Mouse (Mus musculus): ENCODE data around the gene Gcnt4. TPM values are rescaled to one million over a fixed set of nuclear protein-coding genes. Genes with fewer than 3 reads are reported as not detected.

The Gcnt4 gene
- total and polyA plus RNA-seq, 3 experiments, result not detected

- no peak for DNase-seq (ENCODE audit: extremely low read depth)
- Histone ChIP-seq H3K27me3 (replicated peaks) (no peaks in the 10 kb centered on the region), H3K79me2 (replicated peaks; ENCODE audit: control insufficient read depth, extremely low read depth, insufficient read depth, poor library complexity, severe bottlenecking) (no peaks in the 10 kb centered on the region), H3K4me1 (ENCODE audit: control insufficient read depth in 1 of 2, insufficient read depth in 2 of 2) (no peaks in the 10 kb centered on the region), H3K36me3 (replicated peaks in 1 of 2; ENCODE audit: control insufficient read depth in 1 of 2, insufficient read depth in 1 of 2, low read length in 1 of 2) (no peaks in the 10 kb centered on the region), H3K4me2 (ENCODE audit: insufficient read depth, low read depth, poor library complexity, severe bottlenecking) (no peak overlapping the region), H3K4me3 (replicated peaks in 1 of 3; ENCODE audit: low read depth in 2 of 3, low read length in 2 of 3, poor library complexity in 1 of 3) (no peak overlapping the region), H3K27ac (ENCODE audit: insufficient read depth, low read depth) (no peak overlapping the region), H3K9ac (ENCODE audit: insufficient read depth, low read depth) (no peak overlapping the region), H3K9me3 (replicated peaks; ENCODE audit: low read length) (no peaks in the 10 kb centered on the region)
- dilution Hi-C loops (cut with MboI; ENCODE audit: extremely low pct_ligation_motif_present, extremely low pct_unique_long_range_greater_than_20kb, low sequenced_read_pairs) (no loop called here), in situ Hi-C loops (cut with MboI; ENCODE audit: low pct_ligation_motif_present, low pct_unique_long_range_greater_than_20kb, low sequenced_read_pairs) (no loop called here)
- TF ChIP-seq POLR2A (IDR thresholded peaks at IDR 0.05; ENCODE audit: low read depth, low read length), result no peak
- no peak for TF ChIP-seq EP300 (IDR thresholded peaks at IDR 0.05; ENCODE audit: low read length)
- TF ChIP-seq ZKSCAN1 (IDR thresholded peaks at IDR 0.05; ENCODE audit: borderline replicate concordance, low read depth, low read length), result no peak
- no peak for TF ChIP-seq SMC3 (IDR thresholded peaks at IDR 0.05; ENCODE audit: low read depth, low read length)
- no peak for TF ChIP-seq MEF2A (IDR thresholded peaks at IDR 0.05; ENCODE audit: borderline replicate concordance, low read depth, low read length)
- no peak for TF ChIP-seq JUN (IDR thresholded peaks at IDR 0.05; ENCODE audit: insufficient read depth, low read depth, low read length)
- no peak for TF ChIP-seq HCFC1 (IDR thresholded peaks at IDR 0.05; ENCODE audit: low read depth, low read length)
Measured at GRCm38 (mm10) chr13:96932745-96933144, 8.3 kb downstream of the Gcnt4 start.

GRCm38 (mm10) chr13:96933367-96933766 lies 8.9 kb downstream of the Gcnt4 start:
- no peak overlapping the region for H3K4me2 ChIP-seq (ENCODE audit: insufficient read depth, low read depth, poor library complexity, severe bottlenecking)
- dilution Hi-C loops (cut with MboI; ENCODE audit: extremely low pct_ligation_motif_present, extremely low pct_unique_long_range_greater_than_20kb, low sequenced_read_pairs), result no loop called here

GRCm38 (mm10) chr13:96936173-96936777 lies 11.8 kb downstream of the Gcnt4 start:
- Histone ChIP-seq H3K36me3 (replicated peaks in 1 of 2; ENCODE audit: control insufficient read depth in 1 of 2, insufficient read depth in 1 of 2, low read length in 1 of 2) (no peaks in the 10 kb centered on the region), H3K4me3 (replicated peaks in 1 of 3; ENCODE audit: low read depth in 2 of 3, low read length in 2 of 3, poor library complexity in 1 of 3) (no peak overlapping the region), H3K27ac (ENCODE audit: insufficient read depth, low read depth) (no peak overlapping the region), H3K4me1 (ENCODE audit: control insufficient read depth in 1 of 2, insufficient read depth in 2 of 2) (no peaks in the 10 kb centered on the region), H3K27me3 (replicated peaks) (no peaks in the 10 kb centered on the region), H3K4me2 (ENCODE audit: insufficient read depth, low read depth, poor library complexity, severe bottlenecking) (no peak overlapping the region), H3K9me3 (replicated peaks; ENCODE audit: low read length) (no peaks in the 10 kb centered on the region), H3K9ac (ENCODE audit: insufficient read depth, low read depth) (no peak overlapping the region), H3K79me2 (replicated peaks; ENCODE audit: control insufficient read depth, extremely low read depth, insufficient read depth, poor library complexity, severe bottlenecking) (no peaks in the 10 kb centered on the region)
- in situ Hi-C loops (cut with MboI; ENCODE audit: low pct_ligation_motif_present, low pct_unique_long_range_greater_than_20kb, low sequenced_read_pairs) (no loop called here), dilution Hi-C loops (cut with MboI; ENCODE audit: extremely low pct_ligation_motif_present, extremely low pct_unique_long_range_greater_than_20kb, low sequenced_read_pairs) (no loop called here)
- TF ChIP-seq NELFE (IDR thresholded peaks at IDR 0.05; ENCODE audit: low read depth, low read length), result no peak
- no peak for TF ChIP-seq CTCF (conservative IDR thresholded peaks at IDR 0.05 in 1 of 2, IDR thresholded peaks at IDR 0.05 in 1 of 2; ENCODE audit: low read depth in 2 of 2, low read length in 2 of 2)
- TF ChIP-seq GABPA (IDR thresholded peaks at IDR 0.05; ENCODE audit: insufficient replicate concordance, low read depth, low read length), result no peak
- no peak for TF ChIP-seq KAT2A (IDR thresholded peaks at IDR 0.05; ENCODE audit: insufficient replicate concordance, low read length)
- TF ChIP-seq IRF4 (IDR thresholded peaks at IDR 0.05; ENCODE audit: low read depth, low read length), result no peak
- TF ChIP-seq ZC3H11A (IDR thresholded peaks at IDR 0.05; ENCODE audit: low read depth, low read length), result no peak
- no peak for DNase-seq (ENCODE audit: extremely low read depth)

More at GRCm38 (mm10) chr13:96933367-96933766, 8.9 kb downstream of the Gcnt4 start:
- Histone ChIP-seq H3K27me3 (replicated peaks) (no peaks in the 10 kb centered on the region), H3K9ac (ENCODE audit: insufficient read depth, low read depth) (no peak overlapping the region), H3K9me3 (replicated peaks; ENCODE audit: low read length) (no peaks in the 10 kb centered on the region), H3K27ac (ENCODE audit: insufficient read depth, low read depth) (no peak overlapping the region), H3K4me3 (replicated peaks in 1 of 3; ENCODE audit: low read depth in 2 of 3, low read length in 2 of 3, poor library complexity in 1 of 3) (no peak overlapping the region), H3K4me1 (ENCODE audit: control insufficient read depth in 1 of 2, insufficient read depth in 2 of 2) (no peaks in the 10 kb centered on the region), H3K36me3 (replicated peaks in 1 of 2; ENCODE audit: control insufficient read depth in 1 of 2, insufficient read depth in 1 of 2, low read length in 1 of 2) (no peaks in the 10 kb centered on the region), H3K79me2 (replicated peaks; ENCODE audit: control insufficient read depth, extremely low read depth, insufficient read depth, poor library complexity, severe bottlenecking) (no peaks in the 10 kb centered on the region)
- no peak for DNase-seq (ENCODE audit: extremely low read depth)
- in situ Hi-C loops (cut with MboI; ENCODE audit: low pct_ligation_motif_present, low pct_unique_long_range_greater_than_20kb, low sequenced_read_pairs), result no loop called here
- no peak for TF ChIP-seq CHD1 (IDR thresholded peaks at IDR 0.05; ENCODE audit: low read depth, low read length)

All from CH12.LX (cell line).